Mouse (Mus musculus) heart, postnatal 0 days (tissue): Measurements from ENCODE around the gene Serpina11.

Source experiments
- CTCF ChIP-seq: IDR thresholded peaks from 2 replicates; pipeline ENCODE4 v1.5.1; 2016; ENCODE audit warnings: antibody characterized with exemption, control low read depth, low read depth
- EP300 ChIP-seq: IDR thresholded peaks from 2 replicates; pipeline ENCODE4 v1.6.1; 2016; ENCODE audit warnings: antibody characterized with exemption, low read depth

- TF ChIP-seq EP300 (no peak), CTCF (no peak)
Measured at GRCm38 (mm10) chr12:103981646-103982360, 8.0 kb downstream of the Serpina11 start.
